Mouse (Mus musculus) cerebral cortex, adult 2 months (tissue): ENCODE results near the gene Mbd4.

Experiments
- WGBS: fragments of 180-500 bp; shearing (Covaris S2); methylation state at CpG from one replicate; pipeline ENCODE4 v1.1.7; 2018; 5-methylcytosine and 5-hydroxymethylcytosine counted together

Gene Mbd4

GRCm38 (mm10) chr6:115856361-115856745 lies 3.2 kb upstream of the Mbd4 start:
- WGBS, result 72% methylated on average over 4 of the region's 4 CpGs

GRCm38 (mm10) chr6:115855733-115856360 lies 2.7 kb upstream of the Mbd4 start:
- WGBS, result 32% methylated on average over 3 of the region's 3 CpGs

- 64% methylated on average over 2 of the region's 2 CpGs for WGBS
Measured at GRCm38 (mm10) chr6:115854432-115854831, 1.3 kb upstream of the Mbd4 start.

- 37% methylated on average over 7 of the region's 7 CpGs for WGBS
Measured at GRCm38 (mm10) chr6:115853985-115854384, 814 bp upstream of the Mbd4 start.

- 7% methylated on average over 20 of the region's 20 CpGs for WGBS
Measured at GRCm38 (mm10) chr6:115852446-115853090, 603 bp downstream of the Mbd4 start.

- 86% methylated on average over 10 of the region's 10 CpGs for WGBS
Measured at GRCm38 (mm10) chr6:115848598-115849304, 4.4 kb downstream of the Mbd4 start.

GRCm38 (mm10) chr6:115846640-115847411 lies 6.3 kb downstream of the Mbd4 start:
- WGBS, result 30% methylated on average over 8 of the region's 8 CpGs

GRCm38 (mm10) chr6:115845006-115845405 lies 8.2 kb downstream of the Mbd4 start:
- 94% methylated on average over 4 of the region's 4 CpGs for WGBS

- 69% methylated on average over 5 of the region's 5 CpGs for WGBS
Measured at GRCm38 (mm10) chr6:115838745-115839144, 14.4 kb downstream of the Mbd4 start.

- 1% methylated on average over 19 of the region's 19 CpGs for WGBS
Measured at GRCm38 (mm10) chr6:115838161-115838597, 15.0 kb downstream of the Mbd4 start, which contains the start of gene Efcab12. Efcab12 (minus strand) TSS chr6:115838412.

- 97% methylated on average over 2 of the region's 2 CpGs for WGBS
Measured at GRCm38 (mm10) chr6:115832152-115832850, 20.9 kb downstream of the Mbd4 start.

GRCm38 (mm10) chr6:115830779-115831601 lies 22.2 kb downstream of the Mbd4 start:
- 82% methylated on average over 6 of the region's 6 CpGs for WGBS

- 10% methylated on average over 6 of the region's 11 CpGs for WGBS
Measured at GRCm38 (mm10) chr6:115823850-115824464, 29.2 kb downstream of the Mbd4 start.

- 90% methylated on average over 8 of the region's 8 CpGs for WGBS
Measured at GRCm38 (mm10) chr6:115821216-115821993, 31.8 kb downstream of the Mbd4 start.

GRCm38 (mm10) chr6:115818129-115818528 lies 35.0 kb downstream of the Mbd4 start:
- 72% methylated on average over 2 of the region's 2 CpGs for WGBS

- 70% methylated on average over 4 of the region's 4 CpGs for WGBS
Measured at GRCm38 (mm10) chr6:115815041-115815440, 38.1 kb downstream of the Mbd4 start.

- 37% methylated on average over 4 of the region's 4 CpGs for WGBS
Measured at GRCm38 (mm10) chr6:115814104-115814503, 39.1 kb downstream of the Mbd4 start.

- WGBS, result 72% methylated on average over 8 of the region's 8 CpGs
Measured at GRCm38 (mm10) chr6:115811606-115812005, 41.6 kb downstream of the Mbd4 start.
